Mouse (Mus musculus) neural tube, embryonic 15.5 days (tissue): ENCODE results near the gene Colgalt1. TPM values are rescaled to one million over a fixed set of nuclear protein-coding genes. Genes with fewer than 3 reads are reported as not detected.

ENCODE experiments used
- ATAC-seq: fragments of 200-750 bp; cut with Nextera tagmentation; 2 replicates; pipeline ENCODE4 v1.8.0; 2017; ENCODE audit warnings: mild to moderate bottlenecking, moderate TSS enrichment, moderate library complexity; ENCODE audit not compliant: low FRiP score
- H3K27ac ChIP-seq: fragments of 300-500 bp; sonication (generic); replicated peaks from 2 replicates; pipeline ENCODE4 v1.5.1; 2015; ENCODE audit warnings: mild to moderate bottlenecking, inconsistent platforms
- H3K27me3 ChIP-seq: fragments of 300-500 bp; sonication (generic); replicated peaks from 2 replicates; pipeline ENCODE4 v1.6.1; 2015; ENCODE audit warnings: inconsistent platforms
- H3K36me3 ChIP-seq: fragments of 300-500 bp; sonication (generic); 2 replicates; pipeline ENCODE4 v1.6.1; 2015; ENCODE audit warnings: inconsistent platforms
- H3K4me1 ChIP-seq: fragments of 300-500 bp; sonication (generic); 2 replicates; pipeline ENCODE4 v1.6.1; 2015; ENCODE audit warnings: inconsistent platforms
- H3K4me2 ChIP-seq: fragments of 300-500 bp; sonication (generic); 2 replicates; pipeline ENCODE4 v1.6.1; 2015; ENCODE audit warnings: inconsistent platforms, mild to moderate bottlenecking, moderate library complexity
- H3K4me3 ChIP-seq: fragments of 300-500 bp; sonication (generic); replicated peaks from 2 replicates; pipeline ENCODE4 v1.5.1; 2015; ENCODE audit warnings: mild to moderate bottlenecking, inconsistent platforms
- H3K9ac ChIP-seq: fragments of 300-500 bp; sonication (generic); replicated peaks from 2 replicates; pipeline ENCODE4 v1.6.1; 2015; ENCODE audit warnings: mild to moderate bottlenecking, inconsistent platforms
- H3K9me3 ChIP-seq: fragments of 300-500 bp; sonication (generic); replicated peaks from 2 replicates; pipeline ENCODE4 v1.6.1; 2016; ENCODE audit warnings: inconsistent platforms
- WGBS: fragments of 180-500 bp; shearing (Covaris S2); methylation state at CpG from one replicate; pipeline ENCODE4 v1.1.7; 2015; ENCODE audit warnings: mixed read lengths; 5-methylcytosine and 5-hydroxymethylcytosine counted together
- polyA plus RNA-seq: library from polyadenylated mRNA; unstranded; fragments of >200 nt; fragmentation: Nextera tagmentation; extraction: Ambion mirVana; gene quantifications from 2 replicates; pipeline ENCODE4 v1.2.1, GENCODE M21; 2015

Gene Colgalt1
- polyA plus RNA-seq, 1 experiment from 2014 or later, result 76.9 TPM

- 86% methylated on average over 2 of the region's 2 CpGs for WGBS
- H3K4me1 ChIP-seq, result peaks cover 47% of the 10 kb centered on the region
These were observed 38.7 kb upstream of the Colgalt1 start for GRCm38 (mm10) chr8:71572077-71572476.

GRCm38 (mm10) chr8:71572847-71573633 lies 37.8 kb upstream of the Colgalt1 start:
- no peak overlapping the region for H3K9ac ChIP-seq
- H3K27me3 ChIP-seq, result no peaks in the 10 kb centered on the region
- H3K9me3 ChIP-seq, result no peaks in the 10 kb centered on the region
- peak overlapping the region; percentile 12; the same call in 1 of the 2 replicates for H3K4me3 ChIP-seq
- peak overlapping the region; percentile 75 for H3K27ac ChIP-seq
- 66% methylated on average over 9 of the region's 9 CpGs for WGBS
- H3K4me2 ChIP-seq, result peak overlapping the region; percentile 88
- peaks cover 47% of the 10 kb centered on the region for H3K4me1 ChIP-seq
- no peaks in the 10 kb centered on the region for H3K36me3 ChIP-seq
- ATAC-seq, result no peak

More at GRCm38 (mm10) chr8:71572077-71572476, 38.7 kb upstream of the Colgalt1 start:
- H3K9ac ChIP-seq, result no peak overlapping the region; the same call in 1 of the 2 replicates
- peak overlapping the region; percentile 88 for H3K4me2 ChIP-seq
- 0 out of 2 replicates have a peak, but pooled peaks cover 5% of the 10 kb centered on the region for H3K27me3 ChIP-seq
- no peaks in the 10 kb centered on the region for H3K36me3 ChIP-seq
- ATAC-seq, result no peak
- H3K4me3 ChIP-seq, result peak overlapping the region; percentile 69; the same call in 1 of the 2 replicates
- no peaks in the 10 kb centered on the region for H3K9me3 ChIP-seq
- peak overlapping the region; percentile 75 for H3K27ac ChIP-seq

DNA sequence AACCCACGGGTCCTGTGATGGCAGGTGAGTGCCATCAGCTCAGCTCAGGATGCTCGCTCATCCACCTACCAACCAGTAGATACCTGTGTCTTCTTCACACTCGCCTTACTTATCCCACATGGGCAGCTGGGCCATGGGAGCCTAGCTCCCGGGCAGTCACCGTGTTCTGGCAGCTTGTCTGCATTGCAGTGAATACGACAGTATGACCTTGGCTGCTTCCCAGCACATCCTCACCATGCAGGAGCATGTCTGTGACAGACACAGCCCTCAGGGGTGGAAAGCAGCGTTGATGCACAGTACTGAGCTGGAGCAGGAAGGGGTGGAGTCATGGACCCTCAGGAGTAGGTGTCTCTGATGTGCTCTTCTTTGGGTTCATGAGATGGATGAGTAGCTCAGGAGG lies 36.4 kb upstream of the Colgalt1 start:
- no peak for ATAC-seq
- Histone ChIP-seq H3K9ac (no peak overlapping the region), H3K4me3 (no peak overlapping the region), H3K4me2 (no peak overlapping the region), H3K36me3 (no peaks in the 10 kb centered on the region), H3K27me3 (no peaks in the 10 kb centered on the region), H3K4me1 (peaks cover 41% of the 10 kb centered on the region), H3K9me3 (no peaks in the 10 kb centered on the region), H3K27ac (no peak overlapping the region)
- 68% methylated on average over 7 of the region's 7 CpGs for WGBS

DNA sequence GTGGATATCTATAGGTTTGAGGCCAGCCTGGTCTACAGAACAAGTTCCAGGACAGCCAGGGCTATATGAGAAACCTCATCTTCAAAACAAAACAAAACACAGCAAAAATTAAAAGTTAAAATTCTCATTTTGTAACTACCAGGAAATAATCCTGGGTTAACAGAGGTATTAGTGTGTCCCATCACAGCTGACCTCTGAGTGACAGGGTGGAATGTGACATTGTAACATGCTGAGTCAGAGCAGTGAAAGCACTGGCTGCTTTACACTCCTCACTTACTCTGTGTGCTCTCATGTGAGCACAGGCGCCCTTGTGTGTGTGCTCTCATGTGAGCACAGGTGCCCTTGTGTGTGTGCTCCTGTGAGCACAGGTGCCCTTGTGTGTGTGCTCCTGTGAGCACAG lies 35.8 kb upstream of the Colgalt1 start:
- 61% methylated on average over 1 of the region's 1 CpGs for WGBS
- Histone ChIP-seq H3K27me3 (no peaks in the 10 kb centered on the region), H3K4me3 (no peak overlapping the region), H3K36me3 (no peaks in the 10 kb centered on the region), H3K27ac (no peak overlapping the region), H3K9ac (no peak overlapping the region), H3K9me3 (no peaks in the 10 kb centered on the region), H3K4me1 (peaks cover 46% of the 10 kb centered on the region), H3K4me2 (no peak overlapping the region)
- ATAC-seq, result no peak

DNA sequence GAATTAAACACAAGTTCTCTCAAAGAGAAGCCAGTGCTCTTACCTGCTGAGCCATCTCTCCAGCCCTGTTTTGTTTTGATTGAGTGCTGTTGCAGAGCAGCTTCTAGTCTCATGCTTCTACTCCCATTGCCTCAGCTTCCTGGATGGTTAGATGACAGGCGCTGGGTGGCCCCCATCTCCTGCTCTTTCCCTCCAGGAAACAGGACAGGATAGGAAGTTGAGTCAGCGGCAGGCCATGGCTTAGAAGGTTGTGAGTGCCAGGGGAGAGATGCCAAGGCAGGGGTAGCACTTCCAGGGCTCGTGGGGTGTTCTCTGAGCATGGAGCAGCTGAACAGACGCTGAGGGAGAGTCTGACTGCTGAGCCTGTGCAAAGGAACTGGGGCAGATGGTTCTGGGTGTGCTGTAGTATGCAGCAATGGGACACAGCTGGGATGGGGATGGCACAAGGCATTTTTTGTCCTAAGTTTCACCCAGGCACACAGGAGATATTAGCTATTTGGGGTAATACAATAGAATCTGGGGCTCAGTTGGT lies 32.9 kb upstream of the Colgalt1 start:
- 80% methylated on average over 4 of the region's 4 CpGs for WGBS

GRCm38 (mm10) chr8:71579009-71579408 lies 31.8 kb upstream of the Colgalt1 start:
- ATAC-seq, result no peak
- no peak overlapping the region for H3K9ac ChIP-seq
- H3K9me3 ChIP-seq, result no peaks in the 10 kb centered on the region
- H3K4me1 ChIP-seq, result peaks cover 21% of the 10 kb centered on the region; the same call in 1 of the 2 replicates
- H3K27me3 ChIP-seq, result no peaks in the 10 kb centered on the region
- peaks cover 25% of the 10 kb centered on the region for H3K36me3 ChIP-seq
- H3K4me2 ChIP-seq, result no peak overlapping the region
- no peak overlapping the region for H3K4me3 ChIP-seq
- 0 out of 2 replicates have a peak overlapping the region, but pooled peaks have one; percentile 9 for H3K27ac ChIP-seq
- 75% methylated on average over 1 of the region's 1 CpGs for WGBS

More for the DNA sequence above, 32.9 kb upstream of the Colgalt1 start:
- Histone ChIP-seq H3K9ac (no peak overlapping the region), H3K9me3 (no peaks in the 10 kb centered on the region), H3K27ac (no peak overlapping the region), H3K27me3 (no peaks in the 10 kb centered on the region), H3K36me3 (peaks cover 20% of the 10 kb centered on the region), H3K4me2 (no peak overlapping the region), H3K4me1 (peaks cover 23% of the 10 kb centered on the region; the same call in 1 of the 2 replicates), H3K4me3 (no peak overlapping the region)
- ATAC-seq, result no peak

DNA sequence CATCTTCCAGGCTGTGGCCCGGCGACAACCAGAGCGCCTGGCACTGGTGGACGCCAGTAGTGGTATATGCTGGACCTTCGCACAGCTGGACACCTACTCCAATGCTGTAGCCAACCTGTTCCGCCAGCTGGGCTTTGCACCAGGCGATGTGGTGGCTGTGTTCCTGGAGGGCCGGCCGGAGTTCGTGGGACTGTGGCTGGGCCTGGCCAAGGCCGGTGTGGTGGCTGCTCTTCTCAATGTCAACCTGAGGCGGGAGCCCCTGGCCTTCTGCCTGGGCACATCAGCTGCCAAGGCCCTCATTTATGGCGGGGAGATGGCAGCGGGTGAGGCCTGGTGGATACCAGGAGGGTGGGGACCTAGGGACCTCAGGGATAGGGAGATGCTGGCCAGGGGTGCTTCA lies 31.3 kb upstream of the Colgalt1 start:
- H3K4me3 ChIP-seq, result no peak overlapping the region
- ATAC-seq, result 0 out of 2 replicates have a peak, but pooled peaks have one; percentile 13
- H3K9me3 ChIP-seq, result no peaks in the 10 kb centered on the region
- no peak overlapping the region for H3K4me2 ChIP-seq
- WGBS, result 80% methylated on average over 14 of the region's 14 CpGs
- H3K9ac ChIP-seq, result no peak overlapping the region
- H3K4me1 ChIP-seq, result peaks cover 16% of the 10 kb centered on the region; the same call in 1 of the 2 replicates
- H3K27ac ChIP-seq, result peak overlapping the region; percentile 9; the same call in 1 of the 2 replicates
- H3K36me3 ChIP-seq, result peaks cover 30% of the 10 kb centered on the region
- no peaks in the 10 kb centered on the region for H3K27me3 ChIP-seq

- ATAC-seq, result peak; percentile 26
- H3K4me2 ChIP-seq, result no peak overlapping the region
These were observed 30.6 kb upstream of the Colgalt1 start for GRCm38 (mm10) chr8:71580201-71580600.

DNA sequence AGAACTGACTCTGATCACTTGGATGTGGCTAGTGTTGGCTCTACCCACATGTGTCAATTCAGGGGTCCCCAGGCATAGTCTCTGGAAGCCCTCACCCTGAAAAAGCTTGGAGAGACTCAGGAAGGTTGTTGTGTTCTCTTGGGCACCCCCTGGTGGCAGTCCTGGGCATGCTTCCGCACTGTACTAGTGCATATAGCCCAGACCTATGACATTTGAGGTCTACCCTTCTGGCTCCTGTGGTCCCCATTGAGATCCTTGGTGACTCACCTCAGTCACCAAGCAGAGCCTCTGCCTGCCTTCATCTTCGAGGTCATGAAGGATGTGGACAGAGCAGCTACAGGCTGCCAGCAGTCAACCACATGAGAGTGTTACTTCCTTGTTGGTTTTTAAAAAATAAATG lies 23.9 kb upstream of the Colgalt1 start:
- no peak overlapping the region for H3K4me2 ChIP-seq
- no peak for ATAC-seq
- no peak overlapping the region for H3K9ac ChIP-seq
- H3K27me3 ChIP-seq, result no peaks in the 10 kb centered on the region
- no peak overlapping the region for H3K27ac ChIP-seq
- H3K36me3 ChIP-seq, result peaks cover 40% of the 10 kb centered on the region
- no peaks in the 10 kb centered on the region for H3K9me3 ChIP-seq
- H3K4me3 ChIP-seq, result no peak overlapping the region
- 81% methylated on average over 2 of the region's 2 CpGs for WGBS
- H3K4me1 ChIP-seq, result peaks cover 14% of the 10 kb centered on the region

More at GRCm38 (mm10) chr8:71580201-71580600, 30.6 kb upstream of the Colgalt1 start:
- Histone ChIP-seq H3K9me3 (no peaks in the 10 kb centered on the region), H3K27ac (no peak overlapping the region), H3K27me3 (no peaks in the 10 kb centered on the region), H3K4me3 (no peak overlapping the region), H3K4me1 (peaks cover 15% of the 10 kb centered on the region; the same call in 1 of the 2 replicates), H3K36me3 (peaks cover 37% of the 10 kb centered on the region), H3K9ac (no peak overlapping the region)
- WGBS, result 29% methylated on average over 9 of the region's 9 CpGs

GRCm38 (mm10) chr8:71588762-71589161 lies 22.0 kb upstream of the Colgalt1 start:
- Histone ChIP-seq H3K9me3 (no peaks in the 10 kb centered on the region), H3K9ac (no peak overlapping the region), H3K27ac (no peak overlapping the region), H3K4me2 (no peak overlapping the region), H3K27me3 (no peaks in the 10 kb centered on the region), H3K4me1 (peaks cover 27% of the 10 kb centered on the region), H3K36me3 (peaks cover 34% of the 10 kb centered on the region), H3K4me3 (no peak overlapping the region)
- 66% methylated on average over 3 of the region's 3 CpGs for WGBS
- ATAC-seq, result no peak

GRCm38 (mm10) chr8:71591017-71591416 lies 19.8 kb upstream of the Colgalt1 start:
- no peaks in the 10 kb centered on the region for H3K9me3 ChIP-seq

More at GRCm38 (mm10) chr8:71591017-71591416, 19.8 kb upstream of the Colgalt1 start:
- Histone ChIP-seq H3K27me3 (no peaks in the 10 kb centered on the region), H3K36me3 (peaks cover 11% of the 10 kb centered on the region), H3K4me3 (peak overlapping the region; percentile 64), H3K4me1 (peaks cover 43% of the 10 kb centered on the region), H3K4me2 (peak overlapping the region; percentile 96), H3K27ac (peak overlapping the region; percentile 98), H3K9ac (peak overlapping the region; percentile 99)
- no peak for ATAC-seq
- 25% methylated on average over 5 of the region's 5 CpGs for WGBS
